Mouse (Mus musculus) hindbrain, embryonic 13.5 days (tissue): ENCODE data around the gene Gm6268. TPM values are rescaled to one million over a fixed set of nuclear protein-coding genes. Genes with fewer than 3 reads are reported as not detected.

Experiments
- ATAC-seq: fragments of 200-750 bp; cut with Nextera tagmentation; 2 replicates; pipeline ENCODE4 v1.8.0; 2017; ENCODE audit warnings: moderate TSS enrichment; ENCODE audit not compliant: low FRiP score
- H3K27ac ChIP-seq: fragments of 300-500 bp; sonication (generic); 2 replicates; pipeline ENCODE4 v1.5.1; 2015; ENCODE audit warnings: inconsistent platforms, mild to moderate bottlenecking, moderate library complexity
- H3K27me3 ChIP-seq: fragments of 300-500 bp; sonication (generic); 2 replicates; pipeline ENCODE4 v1.6.1; 2015; ENCODE audit warnings: mild to moderate bottlenecking, inconsistent platforms
- H3K36me3 ChIP-seq: fragments of 300-500 bp; sonication (generic); 2 replicates; pipeline ENCODE4 v1.6.1; 2015; ENCODE audit warnings: mild to moderate bottlenecking, inconsistent platforms
- H3K4me1 ChIP-seq: fragments of 300-500 bp; sonication (generic); replicated peaks from 2 replicates; pipeline ENCODE4 v1.6.1; 2015; ENCODE audit warnings: inconsistent platforms
- H3K4me2 ChIP-seq: fragments of 300-500 bp; sonication (generic); 2 replicates; pipeline ENCODE4 v1.6.1; 2015; ENCODE audit warnings: inconsistent platforms, mild to moderate bottlenecking, moderate library complexity
- H3K4me3 ChIP-seq: fragments of 300-500 bp; sonication (generic); 2 replicates; pipeline ENCODE4 v1.5.1; 2015; ENCODE audit warnings: mild to moderate bottlenecking, inconsistent platforms
- H3K9ac ChIP-seq: fragments of 300-500 bp; sonication (generic); 2 replicates; pipeline ENCODE4 v1.6.1; 2015; ENCODE audit warnings: mild to moderate bottlenecking, inconsistent platforms
- H3K9me3 ChIP-seq: fragments of 300-500 bp; sonication (generic); 2 replicates; pipeline ENCODE4 v1.6.1; 2016; ENCODE audit warnings: inconsistent platforms
- WGBS: fragments of 180-500 bp; shearing (Covaris S2); methylation state at CpG from one replicate; pipeline ENCODE4 v1.1.7; 2015; 5-methylcytosine and 5-hydroxymethylcytosine counted together
- polyA plus RNA-seq: library from polyadenylated mRNA; unstranded; fragments of >200 nt; fragmentation: Nextera tagmentation; extraction: Ambion mirVana; gene quantifications from 2 replicates; pipeline ENCODE4 v1.2.1, GENCODE M21; 2015

Gene Gm6268
- polyA plus RNA-seq = not detected in 2 replicates

GRCm38 (mm10) chrX:36400980-36401379, at the start of gene Gm6268:
Gene Gm6268 (plus strand): TSS chrX:36401280.
- Histone ChIP-seq H3K9ac (no peak within 1 kb of the TSS), H3K4me1 (no peaks in the 10 kb centered on the region), H3K36me3 (no peaks in the 10 kb centered on the region), H3K4me2 (no peak within 1 kb of the TSS), H3K4me3 (no peak within 1 kb of the TSS), H3K27me3 (no peaks in the 10 kb centered on the region), H3K27ac (no peak within 1 kb of the TSS), H3K9me3 (no peaks in the 10 kb centered on the region)
- no peak for ATAC-seq
- WGBS = 93% methylated on average over 13 of the region's 13 CpGs

- Histone ChIP-seq H3K27me3 (no peaks in the 10 kb centered on the region), H3K9me3 (no peaks in the 10 kb centered on the region), H3K27ac (no peak overlapping the region), H3K4me1 (no peaks in the 10 kb centered on the region), H3K36me3 (no peaks in the 10 kb centered on the region), H3K4me3 (no peak overlapping the region), H3K4me2 (no peak overlapping the region), H3K9ac (no peak overlapping the region)
- ATAC-seq = no peak
- 53% methylated on average over 3 of the region's 3 CpGs for WGBS
Observed at GRCm38 (mm10) chrX:36352446-36352845, 48.6 kb upstream of the Gm6268 start.

- Histone ChIP-seq H3K36me3 (no peaks in the 10 kb centered on the region), H3K9ac (no peak overlapping the region), H3K27me3 (no peaks in the 10 kb centered on the region), H3K27ac (no peak overlapping the region), H3K4me1 (no peaks in the 10 kb centered on the region), H3K9me3 (no peaks in the 10 kb centered on the region), H3K4me3 (no peak overlapping the region), H3K4me2 (no peak overlapping the region)
- ATAC-seq = no peak
Observed at GRCm38 (mm10) chrX:36385340-36385739, 15.7 kb upstream of the Gm6268 start.

- ATAC-seq = no peak
- H3K27me3 ChIP-seq = no peaks in the 10 kb centered on the region
Observed at GRCm38 (mm10) chrX:36389971-36390370, 11.1 kb upstream of the Gm6268 start.

GRCm38 (mm10) chrX:36390503-36390902, 10.6 kb upstream of the Gm6268 start:
- Histone ChIP-seq H3K4me1 (no peaks in the 10 kb centered on the region), H3K4me3 (no peak overlapping the region), H3K27ac (no peak overlapping the region), H3K4me2 (no peak overlapping the region), H3K36me3 (no peaks in the 10 kb centered on the region), H3K27me3 (no peaks in the 10 kb centered on the region), H3K9me3 (no peaks in the 10 kb centered on the region), H3K9ac (no peak overlapping the region)
- no peak for ATAC-seq
- 81% methylated on average over 2 of the region's 2 CpGs for WGBS

More at GRCm38 (mm10) chrX:36389971-36390370, 11.1 kb upstream of the Gm6268 start:
- no peak overlapping the region for H3K4me3 ChIP-seq
- H3K27ac ChIP-seq = no peak overlapping the region
- no peak overlapping the region for H3K4me2 ChIP-seq
- H3K9me3 ChIP-seq = no peaks in the 10 kb centered on the region
- H3K9ac ChIP-seq = no peak overlapping the region
- H3K36me3 ChIP-seq = no peaks in the 10 kb centered on the region
- 50% methylated on average over 3 of the region's 3 CpGs for WGBS
- no peaks in the 10 kb centered on the region for H3K4me1 ChIP-seq

GRCm38 (mm10) chrX:36392672-36393071, 8.4 kb upstream of the Gm6268 start:
- Histone ChIP-seq H3K4me1 (no peaks in the 10 kb centered on the region), H3K9ac (no peak overlapping the region), H3K36me3 (no peaks in the 10 kb centered on the region), H3K27ac (no peak overlapping the region), H3K9me3 (no peaks in the 10 kb centered on the region), H3K27me3 (no peaks in the 10 kb centered on the region), H3K4me3 (no peak overlapping the region), H3K4me2 (no peak overlapping the region)
- ATAC-seq = no peak
- WGBS = 74% methylated on average over 6 of the region's 6 CpGs

- no peak overlapping the region for H3K9ac ChIP-seq
- H3K36me3 ChIP-seq = no peaks in the 10 kb centered on the region
- no peak overlapping the region for H3K4me3 ChIP-seq
- no peak overlapping the region for H3K4me2 ChIP-seq
- H3K4me1 ChIP-seq = no peaks in the 10 kb centered on the region
- 52% methylated on average over 6 of the region's 6 CpGs for WGBS
- ATAC-seq = no peak
- H3K27me3 ChIP-seq = no peaks in the 10 kb centered on the region
- no peaks in the 10 kb centered on the region for H3K9me3 ChIP-seq
- H3K27ac ChIP-seq = no peak overlapping the region
Observed at GRCm38 (mm10) chrX:36393279-36393678, 7.8 kb upstream of the Gm6268 start.

GRCm38 (mm10) chrX:36402316-36402715, 1.2 kb downstream of the Gm6268 start:
- WGBS = 59% methylated on average over 6 of the region's 6 CpGs
- ATAC-seq = no peak

GRCm38 (mm10) chrX:36419153-36419552, 18.1 kb downstream of the Gm6268 start:
- Histone ChIP-seq H3K4me1 (no peaks in the 10 kb centered on the region), H3K9ac (no peak overlapping the region), H3K27ac (no peak overlapping the region), H3K4me2 (no peak overlapping the region), H3K4me3 (no peak overlapping the region), H3K36me3 (no peaks in the 10 kb centered on the region), H3K9me3 (no peaks in the 10 kb centered on the region), H3K27me3 (no peaks in the 10 kb centered on the region)
- 89% methylated on average over 3 of the region's 3 CpGs for WGBS
- no peak for ATAC-seq

More at GRCm38 (mm10) chrX:36402316-36402715, 1.2 kb downstream of the Gm6268 start:
- no peaks in the 10 kb centered on the region for H3K27me3 ChIP-seq
- no peaks in the 10 kb centered on the region for H3K9me3 ChIP-seq
- no peak overlapping the region for H3K9ac ChIP-seq
- no peak overlapping the region for H3K4me3 ChIP-seq
- H3K4me1 ChIP-seq = no peaks in the 10 kb centered on the region
- H3K36me3 ChIP-seq = no peaks in the 10 kb centered on the region
- no peak overlapping the region for H3K4me2 ChIP-seq
- H3K27ac ChIP-seq = no peak overlapping the region

GRCm38 (mm10) chrX:36434993-36435392, 33.9 kb downstream of the Gm6268 start:
- Histone ChIP-seq H3K4me2 (no peak overlapping the region), H3K9me3 (no peaks in the 10 kb centered on the region), H3K4me1 (no peaks in the 10 kb centered on the region), H3K27me3 (no peaks in the 10 kb centered on the region), H3K27ac (no peak overlapping the region), H3K9ac (no peak overlapping the region), H3K4me3 (no peak overlapping the region), H3K36me3 (no peaks in the 10 kb centered on the region)
- ATAC-seq = no peak
- WGBS = 44% methylated on average over 6 of the region's 6 CpGs

GRCm38 (mm10) chrX:36437932-36438331, 36.9 kb downstream of the Gm6268 start:
- Histone ChIP-seq H3K9me3 (no peaks in the 10 kb centered on the region), H3K9ac (no peak overlapping the region), H3K4me1 (no peaks in the 10 kb centered on the region), H3K4me3 (no peak overlapping the region), H3K4me2 (no peak overlapping the region), H3K27me3 (no peaks in the 10 kb centered on the region), H3K36me3 (no peaks in the 10 kb centered on the region), H3K27ac (no peak overlapping the region)
- ATAC-seq = no peak
- 89% methylated on average over 1 of the region's 1 CpGs for WGBS
